Mouse (Mus musculus) heart, adult 2 months (tissue): ENCODE measurements around the gene Efhb.
A peak's percentile ranks its signal among the peaks of the same experiment; 100 is the strongest.

Experiments used
- CTCF ChIP-seq: fragments of 200-600 bp; IDR thresholded peaks from 2 replicates; pipeline ENCODE4 v1.8.1; 2022; ENCODE audit warnings: antibody characterized with exemption, mild to moderate bottlenecking, moderate library complexity
- POLR2A ChIP-seq: fragments of 200-500 bp; IDR thresholded peaks from 2 replicates; pipeline ENCODE4 v1.6.1; 2011; ENCODE audit warnings: mild to moderate bottlenecking, low read depth, low read length, control low read depth; ENCODE audit not compliant: insufficient read depth

- peak; percentile 53 for TF ChIP-seq CTCF
- no peak for TF ChIP-seq POLR2A
These were observed 2.4 kb upstream of the Efhb start for GRCm38 (mm10) chr17:53465569-53465968.
